In genomic region chr16:31035235-31035634, GRCm38 (mm10) we compare ENCODE assay signal across 12 mouse cellular contexts. TPM values are rescaled to one million over a fixed set of nuclear protein-coding genes. Genes with fewer than 3 reads are reported as not detected.
DNase-seq lines count a peak whose midpoint lies in the region; ATAC-seq lines count a peak whose summit lies in the region.
"Had no signal": no experiment of that assay in that cellular context is flagged by ENCODE, and none has a peak within 500 bp of the region (broad histone marks: within the 10 kb centered on the region; RNA-seq: fewer than 3 reads in every experiment).

No protein-coding gene starts in this region.

- 49% methylated on average over 7 of the region's 7 CpGs for WGBS in heart, embryonic 10.5 days
- 40% methylated on average over 7 of the region's 7 CpGs for WGBS in lung, embryonic 16.5 days
- 40% methylated on average over 7 of the region's 7 CpGs for WGBS in macrophage (ENCODE audit: missing documents)

- peaks cover 40% of the 10 kb centered on the region for H3K4me1 ChIP-seq in heart, embryonic 10.5 days
- peaks cover 15% of the 10 kb centered on the region for H3K4me1 ChIP-seq in lung, embryonic 16.5 days (replicated peaks; ENCODE audit: control insufficient read depth, insufficient read depth, low read length)

- H3K9ac ChIP-seq in lung, embryonic 16.5 days (ENCODE audit: low read length): no peak overlapping the region
- H3K9ac ChIP-seq: forebrain, embryonic 13.5 days; midbrain, embryonic 13.5 days had no signal

- no peaks in the 10 kb centered on the region for H3K79me2 ChIP-seq in macrophage (ENCODE audit: inconsistent target)

- no peaks in the 10 kb centered on the region for H3K27me3 ChIP-seq in heart, embryonic 10.5 days (ENCODE audit: insufficient read depth, poor library complexity, severe bottlenecking)
- H3K27me3 ChIP-seq in lung, embryonic 16.5 days (ENCODE audit: control insufficient read depth, insufficient read depth, low read depth, low read length): no peaks in the 10 kb centered on the region
- H3K27me3 ChIP-seq: forebrain, embryonic 13.5 days; midbrain, embryonic 13.5 days had no signal

- no peaks in the 10 kb centered on the region for H3K9me3 ChIP-seq in heart, embryonic 10.5 days
- H3K9me3 ChIP-seq in lung, embryonic 16.5 days (ENCODE audit: control insufficient read depth, low read length): no peaks in the 10 kb centered on the region
- H3K9me3 ChIP-seq: forebrain, embryonic 13.5 days had no signal

- no peak overlapping the region for H3K4me3 ChIP-seq in heart, embryonic 10.5 days
- no peak overlapping the region for H3K4me3 ChIP-seq in lung, embryonic 16.5 days (ENCODE audit: low read length)
- H3K4me3 ChIP-seq in macrophage (ENCODE audit: inconsistent target): no peak overlapping the region
- H3K4me3 ChIP-seq: forebrain, embryonic 13.5 days; midbrain, embryonic 13.5 days had no signal

- peak; percentile 63 for ATAC-seq in lung, embryonic 16.5 days (ENCODE audit: low read depth)
- ATAC-seq in granulocyte monocyte progenitor cell, adult 5-6 weeks (replicated peaks; ENCODE audit: poor library complexity, severe bottlenecking): peak; percentile 27
- ATAC-seq: midbrain, embryonic 13.5 days had no signal

- DNase-seq in heart, embryonic 10.5 days (ENCODE audit: low spot score): no peak
- DNase-seq in heart, adult 9 months (ENCODE audit: low spot score in 2 of 2): no peak
- no peak for DNase-seq in lung, postnatal 25 days (ENCODE audit: low spot score)
- DNase-seq in adrenal gland, postnatal 14 days: no peak
- no peak for DNase-seq in right cerebral cortex, postnatal 36 days (ENCODE audit: low spot score in 2 of 2)
- DNase-seq: cerebellum, postnatal 10 days; kidney, postnatal 10 days had no signal

- H3K27ac ChIP-seq in heart, embryonic 10.5 days: peak overlapping the region; percentile 56; the same call in 1 of the 2 replicates
- peak overlapping the region; percentile 55; the same call in 1 of the 2 replicates for H3K27ac ChIP-seq in lung, embryonic 16.5 days (ENCODE audit: low read length)
- peak overlapping the region; percentile 8; the same call in 1 of the 2 replicates for H3K27ac ChIP-seq in macrophage
- H3K27ac ChIP-seq: midbrain, embryonic 13.5 days had no signal

- H3K4me2 ChIP-seq in lung, embryonic 16.5 days (ENCODE audit: low read depth, low read length): no peak overlapping the region
- H3K4me2 ChIP-seq: forebrain, embryonic 13.5 days; midbrain, embryonic 13.5 days had no signal

- no peaks in the 10 kb centered on the region for H3K36me3 ChIP-seq in heart, embryonic 10.5 days
- H3K36me3 ChIP-seq in lung, embryonic 16.5 days (ENCODE audit: control insufficient read depth, insufficient read depth, low read length): no peaks in the 10 kb centered on the region
- no peaks in the 10 kb centered on the region for H3K36me3 ChIP-seq in macrophage (ENCODE audit: inconsistent target)
- H3K36me3 ChIP-seq: midbrain, embryonic 13.5 days had no signal

RNA-seq across cellular contexts. Expression of gene Xxylt1, which starts 46.0 kb away (rescaled TPM):
- 11.8 and 15.0 TPM in 2 replicates for polyA plus RNA-seq in heart, embryonic 10.5 days (2016; fragmentation: Nextera tagmentation; extraction: Ambion mirVana)
- 6.9 and 11.7 TPM in 2 replicates for polyA plus RNA-seq in lung, embryonic 16.5 days (2015; fragmentation: Nextera tagmentation; extraction: Ambion mirVana)
- total RNA-seq in granulocyte monocyte progenitor cell, adult 5-6 weeks (2014; fragmentation: Nextera tagmentation): 14.7 and 32.6 TPM in 2 replicates
- total RNA-seq in granulocyte monocyte progenitor cell, adult 5-6 weeks (2017): 12.2 and 15.3 TPM in 2 replicates
- total RNA-seq in macrophage (2018; cell fraction: chromatin; rRNA removed): 1 to 10 TPM in 25 of 26 experiments, under 1 TPM in 1; 0.90 to 9.2 (median 3.5) TPM
- 10 to 100 TPM in 22 of 26 experiments, 1 to 10 TPM in 4; 8.5 to 17.3 (median 12.7) TPM for total RNA-seq in macrophage (2018; cell fraction: cytosol; rRNA removed)
- 10 to 100 TPM in 15 of 26 experiments, 1 to 10 TPM in 11; 2.3 to 19.1 (median 10.6) TPM for total RNA-seq in macrophage (2018; cell fraction: nucleus; rRNA removed)
- polyA plus RNA-seq in macrophage (2018): 9.7 to 19.9 TPM (median 11.5 TPM) in 3 replicates
- 10.7 and 11.5 TPM in 2 replicates for total RNA-seq in adrenal gland, postnatal 14 days (2021)
